Mouse (Mus musculus): ENCODE data around the gene Mybbp1a.

Mybbp1a gene

DNA sequence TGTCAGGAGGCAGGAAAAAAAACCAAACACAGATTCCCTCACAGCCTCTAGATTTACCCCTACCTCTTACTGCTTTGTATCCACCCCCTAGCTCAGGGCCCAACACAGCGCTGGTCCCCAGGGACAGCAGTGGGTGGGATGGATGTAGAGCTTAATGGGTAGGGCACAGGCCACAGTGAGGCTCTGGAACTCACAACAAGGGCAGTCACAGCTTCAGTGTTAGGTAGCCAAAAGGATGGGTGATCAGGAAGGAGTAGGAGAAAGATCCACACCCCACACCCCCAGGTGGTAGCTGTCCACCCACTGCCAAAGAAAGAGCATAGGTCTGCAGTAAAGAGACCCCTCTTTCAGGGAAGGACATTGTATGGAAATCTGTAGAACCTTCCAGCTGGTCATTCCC is 36.5 kb downstream of the Mybbp1a start:
- DNase-seq (ENCODE audit: low spot score in 2 of 2), result no peak

DNA sequence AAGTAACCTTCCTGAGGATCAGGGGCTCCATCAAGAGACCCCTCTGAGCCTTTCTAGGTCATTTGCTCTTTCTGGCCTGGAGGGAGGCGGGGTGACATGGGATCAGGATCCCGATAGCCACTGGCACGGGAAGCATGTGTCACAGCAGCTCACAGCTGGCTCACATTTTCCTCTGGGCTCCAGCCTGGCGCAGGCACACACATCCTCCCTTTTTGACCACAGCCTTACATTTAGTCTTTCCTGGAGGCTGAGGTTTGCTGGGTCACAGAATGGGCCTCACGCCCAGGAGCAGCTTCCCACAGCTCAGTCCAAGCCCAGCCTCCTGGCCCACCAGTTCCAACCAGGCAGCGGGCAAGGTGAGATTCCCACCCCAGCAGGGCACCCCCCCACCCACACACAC is 37.1 kb downstream of the Mybbp1a start:
- no peak for DNase-seq (ENCODE audit: low spot score in 2 of 2)

DNA sequence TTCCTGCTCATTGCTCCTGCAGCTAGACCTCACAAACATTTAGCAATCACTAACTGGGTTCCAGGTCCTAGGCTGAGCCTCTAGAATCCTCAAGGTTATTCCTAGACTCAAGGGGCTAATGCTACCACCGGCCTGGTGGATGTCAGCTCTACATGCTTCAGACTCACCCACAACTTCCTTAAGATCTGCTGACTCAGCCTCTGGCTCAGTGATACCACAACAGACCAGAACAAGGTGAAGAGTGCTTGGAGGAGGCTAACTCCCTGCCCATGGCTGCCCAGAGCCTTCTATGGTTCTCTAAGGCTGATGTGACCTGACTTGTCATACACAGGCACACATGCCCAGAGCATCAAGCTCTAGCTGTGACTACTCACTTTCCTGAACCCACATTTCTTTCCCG is 38.3 kb downstream of the Mybbp1a start:
- DNase-seq (ENCODE audit: low spot score in 2 of 2), result no peak

DNA sequence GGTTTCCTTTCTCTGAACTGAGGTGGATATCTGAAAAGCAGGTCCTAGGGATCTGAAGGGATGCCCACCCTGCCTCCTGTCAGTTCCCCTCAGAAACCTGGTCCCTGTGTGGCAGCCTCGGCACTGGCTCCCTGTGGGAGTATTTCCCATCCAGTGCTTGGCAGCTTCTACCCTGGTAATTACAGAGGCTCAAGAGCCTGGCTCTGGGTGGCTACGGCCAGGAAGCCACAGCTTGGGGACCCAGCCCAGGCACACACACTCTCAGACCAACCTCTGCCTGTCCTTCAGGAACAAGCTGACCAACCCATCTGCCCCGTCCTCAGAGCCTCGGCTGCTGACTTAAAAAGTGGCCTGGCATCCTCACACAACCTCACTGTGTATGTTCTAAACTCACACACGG is 40.2 kb downstream of the Mybbp1a start:
- no peak for DNase-seq (ENCODE audit: low spot score in 2 of 2)

DNA sequence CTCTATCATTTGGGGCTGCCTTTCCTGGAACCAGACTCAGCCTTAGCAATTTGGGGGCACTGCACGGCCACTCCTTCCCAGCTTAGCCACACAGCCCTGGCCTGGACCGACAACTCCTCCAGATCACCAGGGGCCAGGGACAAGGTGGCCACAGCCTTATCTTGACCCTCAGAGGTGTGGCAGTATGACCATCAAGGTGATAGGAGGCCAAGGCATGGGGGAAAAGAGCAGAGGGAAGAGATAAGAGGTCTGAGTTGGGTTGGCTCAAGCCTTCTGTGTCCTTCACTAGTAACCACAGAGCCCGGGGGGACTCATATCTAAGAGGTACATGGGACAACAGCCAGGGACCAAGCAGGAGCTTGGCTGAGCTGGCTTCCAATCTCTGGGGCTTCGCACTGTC is 40.8 kb downstream of the Mybbp1a start:
- DNase-seq (ENCODE audit: low spot score in 2 of 2), result no peak

DNA sequence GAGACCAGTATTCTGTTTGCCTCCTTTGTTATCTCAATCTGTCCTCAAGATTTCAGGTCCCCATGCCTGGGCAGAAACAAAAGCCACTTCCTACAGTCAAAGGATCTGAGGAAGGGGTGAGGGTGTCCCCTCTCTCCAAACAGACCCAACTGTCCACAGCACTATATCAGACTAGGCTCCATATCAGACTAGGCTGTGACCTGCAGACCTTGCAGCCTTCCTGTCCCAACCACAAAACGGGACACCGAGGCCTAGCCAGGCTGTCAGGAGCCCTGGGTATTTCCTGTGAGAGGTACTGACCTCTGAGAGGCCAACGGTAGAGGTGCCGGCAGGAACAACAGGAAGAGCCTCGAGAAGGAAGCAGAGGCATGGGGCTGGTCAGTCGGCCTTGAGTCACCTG is 43.4 kb downstream of the Mybbp1a start:
- DNase-seq (ENCODE audit: low spot score in 2 of 2), result no peak

DNA sequence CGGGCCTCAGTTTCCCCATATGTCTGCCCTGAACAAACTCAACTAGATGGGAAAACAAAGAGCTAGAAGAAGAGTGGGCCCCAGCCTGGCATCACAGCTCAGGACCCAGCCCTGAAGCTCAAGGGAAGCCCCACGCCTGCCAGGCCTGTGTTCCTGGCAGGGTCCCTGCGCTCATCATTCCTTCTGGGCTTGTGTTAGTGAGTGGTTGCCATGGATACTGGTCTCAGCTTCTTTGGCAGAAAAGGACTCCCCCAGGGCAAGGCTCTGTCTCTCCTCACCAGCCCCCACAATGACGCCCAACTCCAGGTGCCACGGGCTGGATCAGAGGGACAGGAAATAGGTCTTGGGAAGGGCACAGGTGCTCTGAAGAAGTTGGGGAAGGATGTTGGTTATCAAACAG is 44.0 kb downstream of the Mybbp1a start:
- no peak for DNase-seq (ENCODE audit: low spot score in 2 of 2)

DNA sequence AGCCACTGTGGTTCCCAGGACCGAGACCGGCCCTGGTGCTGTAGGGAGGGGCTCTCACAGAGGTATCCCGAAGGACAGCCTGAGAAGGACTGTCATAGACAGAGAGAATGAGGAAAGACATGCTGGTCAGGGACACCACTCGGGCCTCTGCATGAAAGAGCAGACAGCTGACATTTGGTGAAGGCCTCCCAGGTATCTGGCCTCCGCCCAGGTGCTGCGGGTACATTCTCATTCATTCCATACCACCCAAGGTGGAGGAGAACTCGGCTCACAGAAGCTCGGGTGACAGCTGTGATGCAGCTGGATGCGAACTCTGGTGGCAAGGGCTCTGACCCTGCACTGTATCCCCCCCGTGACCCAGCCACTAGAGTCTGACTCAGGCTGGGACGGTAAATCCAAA is 44.8 kb downstream of the Mybbp1a start:
- DNase-seq (ENCODE audit: low spot score in 2 of 2), result no peak

DNA sequence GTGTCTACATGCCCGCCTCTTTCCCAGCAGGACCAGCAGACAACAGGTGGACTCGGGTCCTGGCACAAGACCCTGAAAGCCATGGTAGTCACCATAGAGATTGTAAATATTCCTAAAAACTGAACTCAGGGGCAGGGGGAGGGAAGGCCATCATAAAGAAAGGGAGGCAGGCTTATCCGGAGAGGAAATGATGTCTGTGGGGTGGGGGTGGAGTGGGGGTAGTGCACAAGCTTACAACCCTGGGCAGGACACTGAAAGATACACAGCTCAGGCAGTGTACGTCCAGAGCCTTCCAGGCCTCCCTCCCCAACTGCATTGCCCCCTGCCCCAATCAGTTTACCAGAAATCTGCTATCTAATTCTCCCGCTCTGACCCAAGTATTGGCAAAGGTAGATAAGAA is 46.0 kb downstream of the Mybbp1a start:
- DNase-seq (ENCODE audit: low spot score in 2 of 2), result no peak

DNA sequence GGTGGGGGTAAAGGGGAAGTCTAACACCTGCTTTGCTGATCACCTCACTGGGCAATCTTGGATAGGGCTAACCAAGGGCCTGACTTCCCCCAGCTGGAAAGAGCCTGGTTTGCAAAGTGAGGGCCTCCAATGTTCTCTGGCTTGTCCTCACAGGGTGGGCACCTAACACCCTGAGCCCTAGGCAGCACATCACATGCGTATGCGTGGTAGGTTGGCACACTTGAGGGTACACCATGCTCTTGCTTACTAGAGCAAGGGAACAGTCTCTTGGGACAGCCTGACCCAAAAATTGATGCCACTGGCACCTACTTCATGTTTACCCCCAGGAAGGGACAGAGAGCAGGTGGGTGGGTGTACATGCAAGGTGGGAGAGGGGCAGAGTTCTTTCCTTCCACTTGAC is 46.6 kb downstream of the Mybbp1a start:
- DNase-seq (ENCODE audit: low spot score in 2 of 2), result no peak

DNA sequence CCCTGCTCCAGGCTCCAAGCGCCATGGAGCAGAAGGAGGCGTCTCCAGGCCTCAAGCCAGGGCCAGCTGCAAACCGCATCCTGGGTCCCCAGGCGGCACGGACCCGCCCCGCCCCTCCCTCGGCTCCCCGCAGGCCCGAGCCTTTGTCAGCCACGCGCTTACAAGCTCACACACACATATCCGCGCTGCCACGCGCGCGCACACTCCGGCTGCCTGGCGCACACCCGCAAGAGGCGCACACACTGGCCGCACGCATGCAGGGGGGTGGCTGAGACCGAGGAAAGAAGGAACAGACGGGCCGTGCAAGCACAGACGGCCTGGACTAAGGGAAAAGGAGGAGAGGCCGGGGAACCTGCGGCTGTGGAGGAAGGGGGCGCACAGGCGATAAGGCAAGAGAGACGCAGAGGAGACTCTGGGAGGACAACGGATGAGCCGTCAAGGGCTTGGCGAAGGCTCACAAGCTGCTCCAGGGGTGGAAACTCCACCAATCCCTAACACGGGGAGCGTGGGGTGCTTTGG is 47.7 kb downstream of the Mybbp1a start:
- peak; percentile 57 to 69 for DNase-seq (ENCODE audit: low spot score in 2 of 2)

DNA sequence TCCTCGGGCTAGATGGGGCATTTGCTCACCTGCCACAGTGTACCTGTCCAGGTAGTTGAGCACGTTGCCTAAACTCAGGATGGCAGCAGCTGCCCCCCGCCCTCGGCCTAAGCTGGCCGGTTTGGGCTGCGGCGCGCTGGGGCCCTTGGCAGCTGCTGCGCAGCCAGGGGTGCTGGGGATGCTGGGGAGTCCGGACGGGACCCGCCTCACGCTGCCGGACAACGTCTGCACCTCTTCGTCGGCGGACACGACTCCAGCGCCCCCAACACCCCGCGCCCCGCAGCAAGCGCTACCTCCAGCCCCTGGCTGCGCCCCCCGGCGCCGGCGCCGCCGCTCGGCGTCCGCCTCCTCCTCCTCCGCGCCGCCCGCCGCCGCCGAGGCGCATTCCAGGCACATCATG is 48.2 kb downstream of the Mybbp1a start:
- no peak for DNase-seq (ENCODE audit: low spot score in 2 of 2)

DNA sequence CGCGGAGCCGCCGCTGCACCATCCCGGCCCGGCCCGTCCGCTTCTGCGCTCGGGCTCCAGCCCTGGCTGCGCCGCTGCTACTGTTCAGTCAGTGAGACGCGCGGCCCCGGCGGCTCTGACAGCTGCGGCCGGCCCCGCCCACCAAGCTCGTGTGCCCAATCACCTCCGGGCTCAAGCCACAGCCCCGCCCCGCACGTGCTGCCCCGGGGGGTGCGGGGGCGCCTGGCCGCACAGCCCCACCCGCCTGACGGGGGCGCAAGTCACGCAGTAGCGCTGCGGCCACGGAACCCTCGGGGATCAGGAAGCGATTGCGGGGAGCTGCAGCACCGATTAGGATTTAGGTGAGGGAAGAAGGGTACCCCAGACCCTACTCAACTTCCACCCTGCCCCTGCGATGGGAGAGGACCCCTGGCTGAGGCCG is 48.7 kb downstream of the Mybbp1a start, which contains the start of gene Spns2:
Gene Spns2, minus strand, starts transcription at position 24 of the 421 bp plus-strand sequence.
- DNase-seq (ENCODE audit: low spot score in 2 of 2), result peak; percentile 88 to 91

DNA sequence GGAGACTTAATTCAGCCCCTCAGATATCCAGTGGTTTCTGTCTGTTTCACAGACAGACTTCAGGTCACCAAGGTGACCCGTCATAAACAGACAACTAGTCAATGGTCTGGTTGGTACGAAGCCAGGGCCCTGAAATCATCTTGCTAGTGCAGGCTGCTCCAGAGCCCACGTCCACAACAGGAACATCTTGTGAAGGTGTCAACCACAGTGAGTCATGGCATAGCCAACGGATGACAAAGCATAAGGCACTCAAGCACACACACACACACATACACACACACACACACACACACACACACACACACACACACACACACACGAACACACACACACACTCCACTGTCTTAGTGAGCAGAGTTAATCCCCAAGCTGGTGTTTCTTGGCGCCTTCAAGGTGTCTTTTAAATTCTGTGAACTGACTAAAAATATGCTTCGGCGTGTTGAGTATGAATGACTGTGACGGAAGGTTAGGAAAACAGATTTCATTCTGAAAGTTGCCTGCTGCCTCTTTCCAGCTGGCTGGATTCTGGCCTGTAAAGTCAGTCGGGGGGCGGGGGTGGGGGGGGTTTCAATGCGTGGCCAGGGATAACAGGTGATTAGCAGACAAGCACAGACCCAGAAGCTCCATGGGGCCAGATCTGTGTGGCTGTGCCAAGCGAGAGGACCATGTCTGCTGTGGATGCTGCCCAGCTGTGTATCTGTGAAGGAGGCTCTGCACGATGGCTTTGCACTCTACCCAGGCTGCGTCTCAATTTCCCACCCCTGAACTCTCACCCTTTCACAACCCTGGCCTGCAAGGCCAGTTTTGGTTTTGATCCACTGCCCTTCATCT is 50.2 kb downstream of the Mybbp1a start:
- DNase-seq (ENCODE audit: low spot score in 2 of 2), result peak in 1 of 2 experiments; percentile 51

DNA sequence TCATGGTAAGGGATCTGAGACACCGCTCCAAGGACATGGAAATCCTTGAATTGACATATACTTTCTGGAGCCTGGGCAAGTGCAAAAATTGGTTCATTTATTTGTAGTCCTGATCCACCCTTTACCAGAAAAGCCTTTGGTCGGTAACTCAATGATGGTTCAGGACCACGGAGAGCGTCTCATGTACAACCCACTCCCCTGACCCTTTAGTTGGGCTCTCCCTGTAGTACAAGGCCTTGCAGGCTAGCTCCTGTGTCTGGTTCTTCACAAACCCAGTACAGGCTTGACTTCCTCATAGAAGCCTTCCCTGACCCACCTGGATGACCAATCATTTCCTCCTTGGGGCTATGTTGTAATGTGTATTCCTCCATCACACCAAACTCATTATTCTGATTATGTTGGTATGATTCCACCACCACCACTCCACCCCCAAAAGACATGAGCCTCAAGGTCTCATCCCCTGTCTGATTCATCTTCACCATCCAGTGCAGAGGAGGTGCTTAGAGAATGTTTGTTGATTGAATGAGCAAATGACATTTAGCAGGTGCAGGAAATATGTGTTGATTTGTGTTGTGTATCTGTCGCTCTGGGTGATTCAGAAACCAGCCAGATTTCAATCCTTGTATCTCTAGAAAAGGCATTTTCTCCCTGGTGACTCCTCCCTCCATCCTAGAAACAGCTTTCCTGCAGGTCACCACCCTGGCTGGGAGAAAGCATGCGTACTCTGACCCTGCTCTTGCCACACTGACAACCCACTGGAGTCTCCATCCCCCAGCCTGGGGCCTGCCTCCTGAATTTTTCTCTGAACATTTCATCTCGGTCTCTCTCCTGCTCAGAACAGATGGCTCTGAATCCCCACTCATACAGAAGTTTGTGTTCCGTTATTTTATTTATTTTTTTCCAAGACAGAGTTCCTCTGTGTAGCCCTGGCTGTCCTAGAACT is 53.2 kb downstream of the Mybbp1a start:
- no peak for DNase-seq (ENCODE audit: low spot score in 2 of 2)

DNA sequence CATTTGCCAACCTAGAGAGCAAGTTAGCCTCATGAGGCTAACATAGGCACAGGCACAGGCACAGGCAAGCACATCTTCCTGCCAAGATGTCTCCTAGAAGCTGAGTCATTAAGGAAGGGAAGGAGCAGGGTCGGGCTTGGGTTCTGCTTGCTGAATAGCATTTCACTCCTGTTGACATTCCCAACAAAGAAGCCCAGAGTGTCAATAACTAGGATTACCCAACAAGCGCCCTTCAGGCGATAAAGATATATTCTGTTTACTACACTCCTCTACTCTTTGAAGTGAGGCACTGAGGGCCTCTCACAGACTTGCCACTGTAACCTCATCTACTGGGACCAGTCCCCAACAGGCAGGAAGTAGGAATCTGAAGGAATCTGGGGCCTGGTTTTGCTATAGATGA is 54.9 kb downstream of the Mybbp1a start:
- DNase-seq (ENCODE audit: low spot score in 2 of 2), result no peak

DNA sequence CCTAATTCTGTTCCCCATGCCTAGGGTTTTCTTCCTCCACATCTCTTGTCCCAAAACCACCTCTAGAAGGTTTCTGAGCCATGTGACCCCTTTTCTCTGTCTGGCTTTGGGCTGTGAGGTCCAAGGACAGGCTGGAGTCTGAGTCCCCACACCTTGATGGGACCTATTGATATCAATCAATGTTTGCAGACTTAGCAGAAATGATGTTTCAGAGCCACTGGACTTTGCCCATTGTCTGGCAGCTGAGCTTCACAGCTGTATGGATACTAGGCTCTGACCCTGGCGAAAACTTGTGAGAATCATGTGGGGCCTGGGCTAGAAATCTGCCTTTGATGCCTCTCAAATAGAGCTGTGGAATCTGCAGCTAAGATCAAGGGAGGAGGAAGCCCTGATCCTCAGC is 55.6 kb downstream of the Mybbp1a start:
- DNase-seq (ENCODE audit: low spot score in 2 of 2), result no peak

DNA sequence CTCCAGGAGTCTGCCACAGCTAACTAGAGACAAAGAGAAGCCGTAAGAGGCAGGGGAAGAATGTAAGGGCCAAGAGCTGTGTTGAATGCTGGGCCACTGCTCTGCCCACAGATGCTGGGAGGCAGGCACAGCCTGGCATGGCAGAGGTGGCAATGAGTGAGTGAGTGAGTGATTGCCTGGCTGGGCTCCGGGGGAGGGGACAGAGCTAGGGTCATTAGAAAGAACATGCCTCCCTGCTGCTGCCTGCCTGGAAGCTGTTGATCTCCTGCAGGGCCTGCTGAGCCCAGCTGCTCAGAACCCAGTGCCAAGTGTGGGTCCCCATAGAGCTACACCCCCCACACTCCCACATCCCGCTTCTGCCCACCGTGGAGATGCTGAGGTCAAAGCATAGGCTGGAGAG is 56.2 kb downstream of the Mybbp1a start:
- no peak for DNase-seq (ENCODE audit: low spot score in 2 of 2)

DNA sequence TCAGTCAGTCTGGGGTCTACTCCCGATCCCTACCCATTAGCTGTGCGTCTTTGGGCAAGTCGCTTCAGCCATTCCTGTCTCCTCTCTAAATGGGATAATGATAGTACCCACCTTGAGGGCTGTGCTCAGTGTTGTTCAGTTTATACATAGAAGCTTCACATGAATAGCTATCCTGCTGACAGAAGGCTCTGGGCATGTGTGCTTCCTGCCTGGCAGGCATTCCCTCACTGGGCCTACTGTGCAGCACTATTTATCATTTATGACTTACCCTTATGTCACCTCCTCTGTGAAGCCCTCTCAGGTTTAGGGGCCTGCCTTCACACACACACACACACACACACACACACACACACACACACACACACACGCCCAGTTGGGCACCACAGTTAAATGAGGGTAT is 59.0 kb downstream of the Mybbp1a start:
- DNase-seq (ENCODE audit: low spot score in 2 of 2), result no peak

All from frontal cortex, postnatal 14 days (tissue).